Mouse (Mus musculus) heart, embryonic 16.5 days (tissue): ENCODE data around the gene Timm29. TPM values are rescaled to one million over a fixed set of nuclear protein-coding genes. Genes with fewer than 3 reads are reported as not detected.
A peak's percentile ranks its signal among the peaks of the same experiment; 100 is the strongest.

ENCODE experiments used
- ATAC-seq: fragments of 200-750 bp; cut with Nextera tagmentation; replicated peaks from 2 replicates; pipeline ENCODE4 v1.8.0; 2017; ENCODE audit warnings: moderate number of reproducible peaks; ENCODE audit not compliant: insufficient read depth, low FRiP score; ENCODE audit errors: extremely low read depth
- H3K27ac ChIP-seq: fragments of 300-500 bp; sonication (generic); 2 replicates; pipeline ENCODE4 v1.5.1; 2014; ENCODE audit warnings: mild to moderate bottlenecking, low read length, control low read depth, moderate library complexity
- H3K27me3 ChIP-seq: fragments of 300-500 bp; sonication (generic); 2 replicates; pipeline ENCODE4 v1.6.1; 2014; ENCODE audit warnings: low read length, mixed read lengths; ENCODE audit not compliant: control insufficient read depth, insufficient read depth
- H3K36me3 ChIP-seq: fragments of 300-500 bp; sonication (generic); 2 replicates; pipeline ENCODE4 v1.6.1; 2014; ENCODE audit not compliant: control insufficient read depth, insufficient read depth
- H3K4me1 ChIP-seq: fragments of 300-500 bp; sonication (generic); 2 replicates; pipeline ENCODE4 v1.6.1; 2014; ENCODE audit warnings: low read length, mixed read lengths; ENCODE audit not compliant: control insufficient read depth, insufficient read depth
- H3K4me2 ChIP-seq: fragments of 300-500 bp; sonication (generic); 2 replicates; pipeline ENCODE4 v1.6.1; 2014; ENCODE audit warnings: low read depth, mild to moderate bottlenecking, control low read depth, low read length
- H3K4me3 ChIP-seq: fragments of 300-500 bp; sonication (generic); 2 replicates; pipeline ENCODE4 v1.5.1; 2014; ENCODE audit warnings: mild to moderate bottlenecking, control low read depth, low read length
- H3K9ac ChIP-seq: fragments of 300-500 bp; sonication (generic); 2 replicates; pipeline ENCODE4 v1.6.1; 2014; ENCODE audit warnings: low read length, control low read depth
- H3K9me3 ChIP-seq: fragments of 300-500 bp; sonication (generic); replicated peaks from 2 replicates; pipeline ENCODE4 v1.6.1; 2016; ENCODE audit warnings: low read length; ENCODE audit not compliant: control insufficient read depth
- WGBS: fragments of 180-500 bp; shearing (Covaris S2); extraction: QIAGEN DNeasy Blood & Tissue Kit; methylation state at CpG from one replicate; pipeline ENCODE4 v1.1.7; 2014; 5-methylcytosine and 5-hydroxymethylcytosine counted together
- polyA plus RNA-seq: library from polyadenylated mRNA; unstranded; fragments of >200 nt; fragmentation: Nextera tagmentation; extraction: Ambion mirVana; gene quantifications from 2 replicates; pipeline ENCODE4 v1.2.1, GENCODE M21; 2015

Timm29 gene
- 28.4 and 28.6 TPM in 2 replicates for polyA plus RNA-seq

DNA sequence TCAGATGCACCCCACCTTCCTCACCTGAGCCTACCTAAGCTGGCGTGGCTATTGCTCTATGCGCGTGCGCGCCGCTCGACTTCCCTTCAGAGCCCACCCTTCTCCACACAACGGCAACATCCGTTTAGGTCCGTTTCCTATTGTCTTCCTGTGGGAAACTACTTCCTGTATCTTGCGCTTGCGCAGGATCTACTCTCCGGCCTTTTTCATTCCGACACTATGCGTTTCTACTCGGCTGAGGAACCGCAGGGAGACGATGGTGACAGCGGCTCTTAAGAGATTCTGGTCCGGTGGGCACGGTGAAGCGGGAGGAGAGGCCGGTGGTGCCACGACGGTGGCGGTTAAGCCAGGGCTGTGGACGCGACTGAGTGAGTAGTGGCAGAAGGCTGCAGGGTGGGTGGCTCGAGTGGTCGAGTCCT is at the start of gene Timm29, which contains the start of gene Yipf2:
Gene Timm29 (plus strand): TSS at position 20 of the 419 bp plus-strand sequence.
Gene Yipf2 (minus strand): TSS at position 126 of the 419 bp plus-strand sequence.
- no peaks in the 10 kb centered on the region for H3K9me3 ChIP-seq

DNA sequence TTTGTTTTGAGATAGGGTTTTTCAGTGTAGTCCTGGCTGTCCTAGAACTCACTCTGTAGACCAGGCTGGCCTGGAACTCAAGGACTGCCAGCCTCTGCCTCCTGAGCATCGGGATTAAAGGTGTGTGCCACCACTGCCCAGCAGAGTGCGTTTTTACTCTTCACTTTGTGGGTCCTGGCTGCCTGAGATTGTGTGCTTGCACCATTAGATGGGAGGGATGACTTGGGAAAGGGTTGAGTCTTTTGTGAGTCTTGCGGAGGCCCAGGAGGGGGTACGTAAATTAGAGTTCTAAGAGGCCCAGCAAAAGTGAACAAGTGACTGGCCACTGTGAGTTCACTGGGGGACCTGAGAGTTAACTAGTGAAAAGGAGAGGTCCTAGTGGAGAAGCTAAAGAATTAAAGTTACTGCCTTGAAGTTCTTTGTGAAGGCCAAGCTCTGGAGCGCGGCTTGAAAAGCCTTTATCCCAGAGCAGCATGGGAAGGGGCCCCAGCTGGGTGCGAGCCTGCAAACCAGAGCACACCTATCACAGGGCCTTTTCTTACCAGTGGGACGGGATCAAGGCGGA is 47.1 kb upstream of the Timm29 start:
- Histone ChIP-seq H3K27me3 (no peaks in the 10 kb centered on the region), H3K9ac (peak overlapping the region; percentile 74), H3K4me1 (peaks cover 13% of the 10 kb centered on the region), H3K9me3 (no peaks in the 10 kb centered on the region), H3K36me3 (no peaks in the 10 kb centered on the region), H3K4me3 (peak overlapping the region; percentile 80), H3K27ac (peak overlapping the region; percentile 89), H3K4me2 (peak overlapping the region; percentile 71)
- peak; percentile 21 for ATAC-seq
- WGBS: 16% methylated on average over 9 of the region's 9 CpGs

More for the DNA sequence above, at the start of gene Timm29, which contains the start of gene Yipf2:
- Histone ChIP-seq H3K27me3 (no peaks in the 10 kb centered on the region), H3K27ac (peak within 1 kb of the TSS; percentile 92), H3K9ac (peak within 1 kb of the TSS; percentile 88), H3K36me3 (peaks cover 27% of the 10 kb centered on the region), H3K4me2 (peak within 1 kb of the TSS; percentile 99), H3K4me1 (peaks cover 23% of the 10 kb centered on the region), H3K4me3 (peak within 1 kb of the TSS; percentile 82)
- WGBS: under 1% methylated on average over 30 of the region's 30 CpGs
- peak; percentile 90 for ATAC-seq

DNA sequence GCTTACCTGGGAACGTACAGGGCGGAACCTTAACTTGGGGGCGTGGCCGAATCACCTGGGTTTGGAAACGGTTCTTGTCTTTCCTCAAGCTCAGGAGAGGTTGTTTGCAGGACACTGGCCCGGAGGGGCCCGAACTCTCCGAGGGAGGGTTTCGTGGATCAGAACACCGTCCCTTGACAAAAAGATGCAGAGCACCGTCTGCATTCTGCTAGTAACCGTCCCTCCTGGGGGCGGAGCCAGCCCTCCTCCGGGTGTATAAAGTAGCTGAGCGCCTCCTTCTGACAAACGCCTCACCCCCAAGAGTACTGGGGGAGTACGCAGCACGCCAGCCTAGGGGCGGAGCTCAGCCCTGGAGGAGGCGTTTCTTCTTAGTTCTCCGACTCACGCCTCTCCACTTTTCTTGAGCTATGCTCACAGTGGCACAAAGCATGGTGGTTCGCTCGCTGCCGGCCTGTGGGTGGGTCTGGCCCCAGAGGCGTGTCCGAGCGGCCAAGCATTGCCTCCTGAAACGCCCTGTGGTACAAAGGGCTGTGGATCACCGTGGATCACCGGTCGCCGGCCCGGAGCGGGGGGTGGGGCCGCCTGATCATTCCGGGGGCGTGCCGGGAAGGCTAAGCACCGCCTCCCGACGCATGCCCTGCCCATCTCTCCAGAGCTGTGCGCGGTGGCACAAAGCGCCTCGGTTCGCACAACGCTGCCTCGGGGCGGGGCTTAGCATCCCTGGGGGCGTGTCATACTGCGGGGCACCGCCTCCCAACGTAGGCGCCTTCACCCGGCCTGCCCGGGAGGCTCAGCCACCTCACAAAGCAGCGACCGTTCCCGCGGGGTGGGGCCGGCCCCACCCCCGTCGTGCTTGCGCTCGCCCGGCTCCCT is 46.4 kb upstream of the Timm29 start:
- Histone ChIP-seq H3K36me3 (no peaks in the 10 kb centered on the region), H3K27me3 (no peaks in the 10 kb centered on the region), H3K4me2 (peak overlapping the region; percentile 71), H3K4me1 (peaks cover 13% of the 10 kb centered on the region), H3K4me3 (peak overlapping the region; percentile 80), H3K27ac (peak overlapping the region; percentile 97), H3K9me3 (no peaks in the 10 kb centered on the region), H3K9ac (peak overlapping the region; percentile 74)
- under 1% methylated on average over 67 of the region's 67 CpGs for WGBS
- peak; percentile 93 for ATAC-seq

DNA sequence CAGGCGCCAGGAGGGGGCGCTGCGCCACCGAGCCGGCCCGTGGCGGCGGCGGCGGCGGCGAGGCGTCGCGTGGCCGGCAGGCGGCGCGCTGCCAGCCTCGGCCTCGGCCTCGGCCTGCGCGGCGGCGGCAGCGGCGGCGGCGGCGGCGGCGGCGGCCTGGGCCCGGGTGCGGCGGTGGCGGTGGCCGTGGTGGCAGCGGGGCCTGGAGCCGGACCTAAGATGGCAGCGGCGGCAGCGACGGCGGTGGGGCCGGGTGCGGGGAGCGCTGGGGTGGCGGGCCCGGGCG is 45.8 kb upstream of the Timm29 start, which contains the start of gene Carm1:
Gene Carm1 (plus strand): TSS at position 106 of the 286 bp plus-strand sequence.
- Histone ChIP-seq H3K36me3 (no peaks in the 10 kb centered on the region), H3K27ac (peak within 1 kb of the TSS; percentile 97), H3K27me3 (no peaks in the 10 kb centered on the region), H3K9me3 (no peaks in the 10 kb centered on the region), H3K9ac (peak within 1 kb of the TSS; percentile 96), H3K4me2 (peak within 1 kb of the TSS; percentile 71), H3K4me3 (peak within 1 kb of the TSS; percentile 80), H3K4me1 (peaks cover 13% of the 10 kb centered on the region)
- WGBS: under 1% methylated on average over 33 of the region's 52 CpGs
- no peak for ATAC-seq

DNA sequence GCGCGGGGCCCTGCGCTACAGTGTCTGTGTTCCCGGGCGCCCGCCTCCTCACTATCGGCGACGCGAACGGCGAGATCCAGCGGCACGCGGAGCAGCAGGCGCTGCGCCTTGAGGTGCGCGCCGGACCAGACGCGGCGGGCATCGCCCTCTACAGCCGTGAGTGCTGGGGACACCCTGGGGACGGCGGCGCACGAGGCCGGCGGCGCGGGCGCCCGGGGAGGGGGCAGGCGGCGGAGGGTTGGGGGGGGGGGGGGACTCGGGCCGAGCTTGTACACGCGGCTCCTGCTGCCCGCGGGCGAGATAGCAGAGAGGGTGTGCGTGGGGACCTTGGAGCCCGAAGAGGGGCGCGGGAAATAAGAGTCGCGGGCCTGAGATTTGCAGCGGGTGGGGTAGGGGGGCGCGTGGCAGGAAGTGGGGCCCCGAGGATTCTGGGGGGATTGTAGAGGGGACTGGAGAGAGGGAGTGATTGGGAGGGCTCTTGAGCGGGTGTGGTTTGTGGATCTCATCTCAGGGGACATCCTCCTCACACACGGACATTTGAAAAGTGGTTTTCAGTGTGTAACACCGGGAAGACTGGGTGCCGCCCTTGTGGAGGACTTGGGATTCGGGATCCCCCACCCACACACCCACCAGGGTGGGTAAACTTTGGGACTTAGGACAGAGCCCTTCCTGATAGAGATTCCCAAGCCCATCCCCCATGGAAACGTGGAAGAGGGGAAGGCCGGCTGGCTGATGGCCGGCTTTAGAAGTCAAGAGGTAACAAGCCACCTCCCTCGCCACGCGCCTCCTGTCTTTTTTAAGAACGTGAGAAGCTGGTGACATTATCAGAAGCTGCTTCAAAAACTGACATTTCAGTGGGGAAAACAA is 45.2 kb upstream of the Timm29 start:
- WGBS: under 1% methylated on average over 56 of the region's 66 CpGs
- Histone ChIP-seq H3K36me3 (no peaks in the 10 kb centered on the region), H3K4me3 (peak overlapping the region; percentile 80), H3K27ac (peak overlapping the region; percentile 97), H3K9ac (peak overlapping the region; percentile 96), H3K4me2 (peak overlapping the region; percentile 71), H3K27me3 (no peaks in the 10 kb centered on the region), H3K4me1 (peaks cover 13% of the 10 kb centered on the region), H3K9me3 (no peaks in the 10 kb centered on the region)
- ATAC-seq: peak; percentile 5

DNA sequence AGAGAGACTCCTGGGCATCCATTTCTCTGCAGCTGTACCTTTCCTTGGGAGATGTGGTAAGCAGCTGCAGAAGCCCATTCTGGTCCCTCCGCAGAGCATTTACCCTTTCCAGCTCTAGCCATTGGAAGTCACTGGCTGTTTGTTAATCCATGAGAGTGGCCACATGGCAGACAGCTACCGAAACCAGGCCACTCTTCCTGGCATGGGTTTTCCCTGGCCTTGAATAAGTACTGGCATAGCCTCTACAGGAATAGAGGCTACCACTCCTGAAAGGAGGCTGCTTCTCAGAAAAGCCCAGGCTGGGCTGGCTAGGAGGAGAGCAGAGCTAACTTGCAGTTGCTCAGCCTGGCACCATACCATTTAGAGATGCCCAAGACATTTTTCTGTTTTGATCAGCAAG is 41.5 kb upstream of the Timm29 start:
- Histone ChIP-seq H3K4me1 (peaks cover 12% of the 10 kb centered on the region), H3K27ac (no peak overlapping the region), H3K36me3 (no peaks in the 10 kb centered on the region), H3K4me2 (no peak overlapping the region), H3K27me3 (no peaks in the 10 kb centered on the region), H3K4me3 (no peak overlapping the region), H3K9ac (no peak overlapping the region), H3K9me3 (no peaks in the 10 kb centered on the region)
- no peak for ATAC-seq
- 94% methylated on average over 2 of the region's 2 CpGs for WGBS

DNA sequence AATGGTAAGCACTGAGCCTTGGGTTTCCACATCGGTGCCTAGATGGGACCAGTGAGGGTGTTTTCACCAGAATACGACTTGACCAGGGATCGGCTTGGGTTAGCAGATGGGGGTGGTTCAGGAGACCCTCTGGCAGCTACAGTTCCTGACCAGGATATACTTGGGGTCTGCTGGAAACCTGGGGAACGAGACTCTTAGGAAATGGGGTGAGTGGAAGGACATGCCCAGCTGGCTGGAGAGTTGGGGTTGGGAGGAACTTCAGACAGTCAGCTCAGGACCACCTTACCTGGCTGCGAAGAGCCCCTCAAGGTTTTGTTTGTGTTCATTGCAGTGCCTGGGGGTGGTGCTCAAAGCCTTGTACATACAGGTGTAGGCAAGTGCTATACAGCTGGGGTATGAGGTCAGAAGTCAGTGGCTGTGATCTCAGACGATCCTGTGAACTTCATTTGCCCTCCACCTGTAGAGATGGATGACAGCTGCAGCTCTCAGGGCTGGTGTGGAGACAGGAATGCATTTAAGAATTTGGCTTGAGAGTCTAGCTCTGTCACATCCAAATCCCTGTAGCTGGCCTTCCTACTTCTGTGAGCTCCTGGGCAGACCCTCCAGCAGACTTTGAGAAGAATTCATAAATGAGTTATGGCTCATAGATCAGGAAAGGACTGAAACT is 38.8 kb upstream of the Timm29 start:
- 79% methylated on average over 6 of the region's 6 CpGs for WGBS
- Histone ChIP-seq H3K9me3 (no peaks in the 10 kb centered on the region), H3K9ac (no peak overlapping the region), H3K4me1 (peaks cover 21% of the 10 kb centered on the region), H3K4me2 (no peak overlapping the region), H3K4me3 (no peak overlapping the region), H3K27ac (no peak overlapping the region), H3K27me3 (no peaks in the 10 kb centered on the region), H3K36me3 (no peaks in the 10 kb centered on the region)
- ATAC-seq: no peak

GRCm38 (mm10) chr9:21555198-21555742 is 37.3 kb upstream of the Timm29 start:
- no peak overlapping the region for H3K27ac ChIP-seq
- no peaks in the 10 kb centered on the region for H3K9me3 ChIP-seq
- no peak overlapping the region for H3K4me3 ChIP-seq
- WGBS: 85% methylated on average over 6 of the region's 6 CpGs
- H3K4me1 ChIP-seq: peaks cover 21% of the 10 kb centered on the region
- no peaks in the 10 kb centered on the region for H3K36me3 ChIP-seq
- no peak for ATAC-seq
- H3K4me2 ChIP-seq: no peak overlapping the region
- H3K9ac ChIP-seq: no peak overlapping the region
- no peaks in the 10 kb centered on the region for H3K27me3 ChIP-seq
